7 mouse cellular contexts compared by ENCODE assay signal in the genomic region with DNA sequence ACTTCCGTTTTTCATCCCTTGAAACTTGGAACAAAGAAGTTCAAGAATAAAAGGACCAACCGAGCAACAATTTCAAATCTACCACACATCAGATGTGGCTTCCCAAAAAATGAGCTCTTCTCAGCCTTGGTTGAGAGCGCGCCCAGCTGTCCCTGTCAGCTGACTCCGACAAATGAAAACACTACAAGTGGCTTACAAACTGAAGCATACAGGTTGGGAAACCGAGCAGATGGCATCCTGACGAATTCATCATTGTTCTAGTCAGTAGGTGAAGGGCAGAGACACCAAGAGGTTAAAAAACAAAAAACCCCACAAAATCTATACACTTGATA. TPM values are rescaled to one million over a fixed set of nuclear protein-coding genes. Genes with fewer than 3 reads are reported as not detected.
A peak's percentile ranks its signal among the peaks of the same experiment; 100 is the strongest.
DNase-seq lines count a peak whose midpoint lies in the region; ATAC-seq and TF ChIP-seq lines count a peak whose summit lies in the region.

No protein-coding gene starts in this region.

- no peak for TF ChIP-seq CTCF in heart, postnatal 0 days (IDR thresholded peaks at IDR 0.05; ENCODE audit: low read depth)
- TF ChIP-seq CTCF in lung, postnatal 0 days (IDR thresholded peaks at IDR 0.05), result no peak

- peak overlapping the region; percentile 81 for H3K4me2 ChIP-seq in embryonic facial prominence, embryonic 12.5 days (replicated peaks)
- peak overlapping the region; percentile 98 for H3K4me2 ChIP-seq in heart, postnatal 0 days (ENCODE audit: low read depth, low read length)
- peak overlapping the region; percentile 94 for H3K4me2 ChIP-seq in lung, postnatal 0 days (replicated peaks; ENCODE audit: low read depth, low read length)
- peak overlapping the region; percentile 91 for H3K4me2 ChIP-seq in stomach, embryonic 16.5 days (ENCODE audit: low read depth, low read length)

- no peaks in the 10 kb centered on the region for H3K4me1 ChIP-seq in embryonic facial prominence, embryonic 12.5 days
- H3K4me1 ChIP-seq in heart, postnatal 0 days (ENCODE audit: control insufficient read depth, insufficient read depth), result no peaks in the 10 kb centered on the region
- no peaks in the 10 kb centered on the region for H3K4me1 ChIP-seq in lung, postnatal 0 days (ENCODE audit: insufficient read depth, low read depth, low read length)
- peaks cover 6% of the 10 kb centered on the region; the same call in 1 of the 2 replicates for H3K4me1 ChIP-seq in stomach, embryonic 16.5 days (ENCODE audit: control insufficient read depth, insufficient read depth, low read length)

- DNase-seq in thymus, postnatal 4 days, result peak; percentile 32
- no peak for DNase-seq in thymus, postnatal 36 days
- DNase-seq in heart, postnatal 0 days (ENCODE audit: low spot score), result peak; percentile 17
- DNase-seq in layer of hippocampus, adult 9-10 months (ENCODE audit: low spot score), result peak; percentile 22
- DNase-seq in lung, postnatal 0 days (ENCODE audit: low spot score), result peak; percentile 45

- ATAC-seq in embryonic facial prominence, embryonic 12.5 days (ENCODE audit: insufficient number of reproducible peaks, insufficient read depth, low FRiP score, low TSS enrichment), result no peak
- no peak for ATAC-seq in heart, postnatal 0 days (ENCODE audit: insufficient read depth, low read depth)
- ATAC-seq in lung, postnatal 0 days, result no peak
- no peak for ATAC-seq in stomach, embryonic 16.5 days (ENCODE audit: insufficient read depth, low FRiP score)

- 9% methylated on average over 7 of the region's 7 CpGs for WGBS in embryonic facial prominence, embryonic 12.5 days
- 10% methylated on average over 7 of the region's 7 CpGs for WGBS in heart, postnatal 0 days
- WGBS in lung, postnatal 0 days, result 10% methylated on average over 7 of the region's 7 CpGs
- WGBS in stomach, embryonic 16.5 days, result 7% methylated on average over 7 of the region's 7 CpGs

- TF ChIP-seq EP300 in heart, postnatal 0 days (IDR thresholded peaks at IDR 0.05; ENCODE audit: low read depth), result no peak
- TF ChIP-seq EP300 in lung, postnatal 0 days (IDR thresholded peaks at IDR 0.05), result no peak

- H3K27ac ChIP-seq in embryonic facial prominence, embryonic 12.5 days, result no peak overlapping the region
- 0 out of 2 replicates have a peak overlapping the region, but pooled peaks have one; percentile 32 for H3K27ac ChIP-seq in heart, postnatal 0 days (ENCODE audit: low read depth)
- H3K27ac ChIP-seq in lung, postnatal 0 days (ENCODE audit: low read length), result no peak overlapping the region
- H3K27ac ChIP-seq in stomach, embryonic 16.5 days (ENCODE audit: low read length), result no peak overlapping the region; the same call in 1 of the 2 replicates

- H3K36me3 ChIP-seq in embryonic facial prominence, embryonic 12.5 days, result peaks cover 13% of the 10 kb centered on the region; the same call in 1 of the 2 replicates
- H3K36me3 ChIP-seq in heart, postnatal 0 days (replicated peaks; ENCODE audit: control insufficient read depth, insufficient read depth, low read length), result peaks cover 14% of the 10 kb centered on the region; the same call in 1 of the 2 replicates
- no peaks in the 10 kb centered on the region for H3K36me3 ChIP-seq in lung, postnatal 0 days (ENCODE audit: insufficient read depth, low read length)
- no peaks in the 10 kb centered on the region for H3K36me3 ChIP-seq in stomach, embryonic 16.5 days (ENCODE audit: control insufficient read depth, insufficient read depth, low read length)

- 0 out of 2 replicates have a peak, but pooled peaks cover 5% of the 10 kb centered on the region for H3K27me3 ChIP-seq in embryonic facial prominence, embryonic 12.5 days
- no peaks in the 10 kb centered on the region; the same call in 1 of the 2 replicates for H3K27me3 ChIP-seq in heart, postnatal 0 days (ENCODE audit: control insufficient read depth, insufficient read depth, low read length)
- H3K27me3 ChIP-seq in lung, postnatal 0 days (replicated peaks; ENCODE audit: insufficient read depth, low read length), result no peaks in the 10 kb centered on the region
- no peaks in the 10 kb centered on the region for H3K27me3 ChIP-seq in stomach, embryonic 16.5 days (ENCODE audit: control insufficient read depth, insufficient read depth, low read length)

- peak overlapping the region; percentile 72 for H3K9ac ChIP-seq in embryonic facial prominence, embryonic 12.5 days
- H3K9ac ChIP-seq in heart, postnatal 0 days (replicated peaks; ENCODE audit: low read depth, low read length), result peak overlapping the region; percentile 77
- peak overlapping the region; percentile 69 for H3K9ac ChIP-seq in lung, postnatal 0 days (replicated peaks; ENCODE audit: low read depth)
- H3K9ac ChIP-seq in stomach, embryonic 16.5 days (ENCODE audit: low read length), result peak overlapping the region; percentile 91

- peak overlapping the region; percentile 91 for H3K4me3 ChIP-seq in embryonic facial prominence, embryonic 12.5 days
- peak overlapping the region; percentile 82 for H3K4me3 ChIP-seq in heart, postnatal 0 days (ENCODE audit: low read depth, low read length)
- H3K4me3 ChIP-seq in lung, postnatal 0 days (ENCODE audit: low read depth, low read length), result peak overlapping the region; percentile 96
- peak overlapping the region; percentile 90 for H3K4me3 ChIP-seq in stomach, embryonic 16.5 days (replicated peaks; ENCODE audit: low read length)

- no peaks in the 10 kb centered on the region for H3K9me3 ChIP-seq in embryonic facial prominence, embryonic 12.5 days
- no peaks in the 10 kb centered on the region for H3K9me3 ChIP-seq in heart, postnatal 0 days (replicated peaks; ENCODE audit: control insufficient read depth, low read length)
- H3K9me3 ChIP-seq in lung, postnatal 0 days (ENCODE audit: low read length), result no peaks in the 10 kb centered on the region
- no peaks in the 10 kb centered on the region for H3K9me3 ChIP-seq in stomach, embryonic 16.5 days (replicated peaks; ENCODE audit: control insufficient read depth, low read length)

RNA-seq across cellular contexts. Expression of a gene that starts 0.8 kb away (rescaled TPM):
- polyA plus RNA-seq in embryonic facial prominence, embryonic 12.5 days (2016; fragmentation: Nextera tagmentation; extraction: Ambion mirVana), result 25.3 and 26.5 TPM in 2 replicates
- total RNA-seq in heart, postnatal 0 days (2014; rRNA removed; ENCODE audit: low replicate concordance), result 8.2 and 9.2 TPM in 2 replicates
- polyA plus RNA-seq in heart, postnatal 0 days (2015; fragmentation: Nextera tagmentation; extraction: Ambion mirVana), result 5.6 and 6.0 TPM in 2 replicates
- 6.3 and 7.9 TPM in 2 replicates for polyA plus RNA-seq in lung, postnatal 0 days (2015; fragmentation: Nextera tagmentation; extraction: Ambion mirVana)
- polyA plus RNA-seq in stomach, embryonic 16.5 days (2015; fragmentation: Nextera tagmentation; extraction: Ambion mirVana), result 14.6 and 16.6 TPM in 2 replicates

RNA-seq across cellular contexts. Expression of a gene that starts 16.7 kb away (rescaled TPM):
- polyA plus RNA-seq in embryonic facial prominence, embryonic 12.5 days (2016; fragmentation: Nextera tagmentation; extraction: Ambion mirVana), result not detected in 2 replicates
- total RNA-seq in heart, postnatal 0 days (2014; rRNA removed; ENCODE audit: low replicate concordance), result not detected in 2 replicates
- polyA plus RNA-seq in heart, postnatal 0 days (2015; fragmentation: Nextera tagmentation; extraction: Ambion mirVana), result not detected in 2 replicates
- polyA plus RNA-seq in lung, postnatal 0 days (2015; fragmentation: Nextera tagmentation; extraction: Ambion mirVana), result not detected in 2 replicates
- polyA plus RNA-seq in stomach, embryonic 16.5 days (2015; fragmentation: Nextera tagmentation; extraction: Ambion mirVana), result not detected in 2 replicates

RNA-seq across cellular contexts. Expression of a gene that starts 41.4 kb away (rescaled TPM):
- not detected in 2 replicates for polyA plus RNA-seq in embryonic facial prominence, embryonic 12.5 days (2016; fragmentation: Nextera tagmentation; extraction: Ambion mirVana)
- not detected in 2 replicates for total RNA-seq in heart, postnatal 0 days (2014; rRNA removed; ENCODE audit: low replicate concordance)
- polyA plus RNA-seq in heart, postnatal 0 days (2015; fragmentation: Nextera tagmentation; extraction: Ambion mirVana), result 0.63 TPM in 1 of 2 replicates, not detected in the other
- 0.07 TPM in 1 of 2 replicates, not detected in the other for polyA plus RNA-seq in lung, postnatal 0 days (2015; fragmentation: Nextera tagmentation; extraction: Ambion mirVana)
- not detected in 2 replicates for polyA plus RNA-seq in stomach, embryonic 16.5 days (2015; fragmentation: Nextera tagmentation; extraction: Ambion mirVana)

RNA-seq across cellular contexts. Expression of a gene that starts 58.1 kb away (rescaled TPM):
- 3.5 and 4.2 TPM in 2 replicates for polyA plus RNA-seq in embryonic facial prominence, embryonic 12.5 days (2016; fragmentation: Nextera tagmentation; extraction: Ambion mirVana)
- total RNA-seq in heart, postnatal 0 days (2014; rRNA removed; ENCODE audit: low replicate concordance), result not detected in 2 replicates
- polyA plus RNA-seq in heart, postnatal 0 days (2015; fragmentation: Nextera tagmentation; extraction: Ambion mirVana), result not detected in 2 replicates
- 0.07 and 0.11 TPM in 2 replicates for polyA plus RNA-seq in lung, postnatal 0 days (2015; fragmentation: Nextera tagmentation; extraction: Ambion mirVana)
- 0.47 and 0.61 TPM in 2 replicates for polyA plus RNA-seq in stomach, embryonic 16.5 days (2015; fragmentation: Nextera tagmentation; extraction: Ambion mirVana)

Comparison
In these comparisons a context has a peak if more than half of its experiments do, and no peak if none do; other contexts are left out.
1. DNase-seq: peak in thymus, postnatal 4 days (single experiment), heart, postnatal 0 days (single experiment), layer of hippocampus, adult 9-10 months (single experiment) and lung, postnatal 0 days (single experiment); none in thymus, postnatal 36 days (0 of 2).
2. Peak in every context shown above with its lines, with median percentiles within 50 percentile points of each other: H3K4me2 ChIP-seq, H3K4me3 ChIP-seq and H3K9ac ChIP-seq.